Comparison of ENCODE assay signal across 22 mouse cellular contexts in the genomic region with DNA sequence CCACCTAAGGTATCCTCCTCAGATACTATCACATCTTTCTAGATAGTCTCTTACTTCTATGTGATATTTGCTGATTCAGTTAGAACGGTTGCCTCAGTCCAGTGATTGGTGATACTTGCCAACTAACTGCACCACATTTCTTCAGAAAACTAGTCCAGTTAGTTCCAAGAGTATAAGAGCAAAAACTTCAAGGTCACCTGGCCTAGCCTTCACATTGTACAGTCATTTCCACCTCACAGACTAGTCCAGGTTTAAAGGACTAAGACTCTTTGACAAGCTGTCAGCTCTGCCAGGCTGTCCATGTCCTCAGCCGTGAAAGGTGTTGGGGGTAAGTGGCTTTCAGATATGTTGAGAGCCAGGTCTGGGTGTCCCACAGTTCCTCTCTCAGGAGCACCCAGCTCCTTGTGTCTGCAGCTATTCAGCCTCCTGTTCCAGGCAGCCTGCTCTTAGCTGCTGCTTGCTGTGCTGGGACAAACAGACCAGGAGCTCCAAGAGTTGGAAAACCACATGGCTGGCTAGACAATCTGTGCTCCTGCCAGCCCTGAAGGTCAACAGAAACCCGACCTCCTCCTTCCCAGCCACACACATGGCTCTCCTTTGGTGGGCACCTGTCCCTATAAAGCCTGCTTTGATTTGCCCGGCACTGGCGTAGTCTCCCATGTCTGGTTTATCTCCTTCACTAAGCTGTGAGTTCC. TPM values are rescaled to one million over a fixed set of nuclear protein-coding genes. Genes with fewer than 3 reads are reported as not detected.
A peak's percentile ranks its signal among the peaks of the same experiment; 100 is the strongest.
DNase-seq lines count a peak whose midpoint lies in the region; ATAC-seq and TF ChIP-seq lines count a peak whose summit lies in the region.
"Had no signal": no experiment of that assay in that cellular context is flagged by ENCODE, and none has a peak within 500 bp of the region (broad histone marks: within the 10 kb centered on the region; RNA-seq: fewer than 3 reads in every experiment).

No protein-coding gene starts in this region.

- no peaks in the 10 kb centered on the region for H3K36me3 ChIP-seq in lung, postnatal 0 days (ENCODE audit: insufficient read depth, low read length)
- peaks cover 13% of the 10 kb centered on the region for H3K36me3 ChIP-seq in forebrain, embryonic 12.5 days (replicated peaks)

- TF ChIP-seq CTCF in lung, postnatal 0 days (IDR thresholded peaks at IDR 0.05) = no peak

- 76% methylated on average over 5 of the region's 5 CpGs for WGBS in lung, postnatal 0 days
- WGBS in forebrain, embryonic 12.5 days = 89% methylated on average over 5 of the region's 5 CpGs

- peak overlapping the region; percentile 51 for H3K27ac ChIP-seq in lung, postnatal 0 days (ENCODE audit: low read length)
- no peak overlapping the region for H3K27ac ChIP-seq in forebrain, embryonic 12.5 days
- H3K27ac ChIP-seq: liver, embryonic 12.5 days; midbrain, embryonic 10.5 days; neural tube, embryonic 12.5 days had no signal

- no peak overlapping the region for H3K4me3 ChIP-seq in lung, postnatal 0 days (ENCODE audit: low read depth, low read length)
- H3K4me3 ChIP-seq in forebrain, embryonic 12.5 days (replicated peaks) = no peak overlapping the region
- H3K4me3 ChIP-seq: hindbrain, embryonic 10.5 days; liver, embryonic 12.5 days; midbrain, embryonic 10.5 days; neural tube, embryonic 12.5 days had no signal

- no peaks in the 10 kb centered on the region for H3K27me3 ChIP-seq in lung, postnatal 0 days (replicated peaks; ENCODE audit: insufficient read depth, low read length)
- H3K27me3 ChIP-seq in forebrain, embryonic 12.5 days = no peaks in the 10 kb centered on the region
- H3K27me3 ChIP-seq: liver, embryonic 12.5 days; neural tube, embryonic 12.5 days had no signal

- intact Hi-C loops in gastrocnemius, postnatal 14 days (cut with DNase I; ENCODE audit: low total_unique reads) = loop anchor here (5.0 kb wide), 1 partner anchor 38 kb away; no protein-coding TSS in a partner anchor

- peak; percentile 24 for DNase-seq in heart, adult 8-10 months (ENCODE audit: low spot score)
- DNase-seq in heart, adult 9 months (ENCODE audit: low spot score in 2 of 2) = no peak
- no peak for DNase-seq in lung, postnatal 0 days (ENCODE audit: low spot score)
- no peak for DNase-seq in lung, postnatal 36 days
- peak; percentile 50 for DNase-seq in gastrocnemius, postnatal 14 days
- DNase-seq in skeletal muscle tissue, adult 2 months (ENCODE audit: low read depth, low spot score) = peak; percentile 87
- no peak for DNase-seq in urinary bladder, postnatal 14 days (ENCODE audit: low spot score)
- DNase-seq: cerebellum, adult 11 months; cerebellum, postnatal 36 days; forebrain, postnatal 0 days; kidney, adult 8-10 months; kidney, postnatal 4 days had no signal

- no peak for TF ChIP-seq EP300 in lung, postnatal 0 days (IDR thresholded peaks at IDR 0.05)

- H3K9me3 ChIP-seq in lung, postnatal 0 days (ENCODE audit: low read length) = no peaks in the 10 kb centered on the region
- H3K9me3 ChIP-seq in forebrain, embryonic 12.5 days = no peaks in the 10 kb centered on the region
- H3K9me3 ChIP-seq: hindbrain, embryonic 10.5 days; liver, embryonic 12.5 days; midbrain, embryonic 10.5 days; neural tube, embryonic 12.5 days had no signal

- no peaks in the 10 kb centered on the region for H3K4me1 ChIP-seq in lung, postnatal 0 days (ENCODE audit: insufficient read depth, low read depth, low read length)
- no peaks in the 10 kb centered on the region for H3K4me1 ChIP-seq in forebrain, embryonic 12.5 days
- H3K4me1 ChIP-seq: hindbrain, embryonic 10.5 days; liver, embryonic 12.5 days; midbrain, embryonic 10.5 days; neural tube, embryonic 12.5 days had no signal

- no peak overlapping the region for H3K9ac ChIP-seq in lung, postnatal 0 days (replicated peaks; ENCODE audit: low read depth)
- H3K9ac ChIP-seq in forebrain, embryonic 12.5 days = no peak overlapping the region
- H3K9ac ChIP-seq: forebrain, postnatal 0 days; liver, embryonic 12.5 days; neural tube, embryonic 12.5 days had no signal

- no peak overlapping the region for H3K4me2 ChIP-seq in lung, postnatal 0 days (replicated peaks; ENCODE audit: low read depth, low read length)
- H3K4me2 ChIP-seq in forebrain, embryonic 12.5 days = no peak overlapping the region
- H3K4me2 ChIP-seq: liver, embryonic 12.5 days; neural tube, embryonic 12.5 days had no signal

- no peak for ATAC-seq in lung, postnatal 0 days
- ATAC-seq in forebrain, embryonic 12.5 days (ENCODE audit: low FRiP score) = no peak
- ATAC-seq: forebrain, postnatal 0 days; liver, embryonic 12.5 days had no signal

RNA-seq across cellular contexts. Expression of a gene that starts 13.8 kb away (rescaled TPM):
- total RNA-seq in heart, adult 8-10 months (2022) = under 1 TPM in 2 of 4 experiments, not detected in 2; 0.27 to 0.40 TPM
- polyA plus RNA-seq in lung, postnatal 0 days (2015; fragmentation: Nextera tagmentation; extraction: Ambion mirVana) = 0.33 and 0.40 TPM in 2 replicates
- under 1 TPM; 0.14 to 0.38 TPM for total RNA-seq in gastrocnemius, postnatal 14 days (2021)
- polyA plus RNA-seq in forebrain, embryonic 12.5 days (2016; fragmentation: Nextera tagmentation; extraction: Ambion mirVana) = 0.27 and 0.73 TPM in 2 replicates
- total RNA-seq: monocyte, adult 5-6 weeks had no signal
- polyA plus RNA-seq: embryonic facial prominence, embryonic 11.5 days; liver, embryonic 12.5 days had no signal

RNA-seq across cellular contexts. Expression of a gene that starts 16.8 kb away (rescaled TPM):
- total RNA-seq in heart, adult 8-10 months (2022) = 1 to 10 TPM; 2.4 to 3.6 (median 3.1) TPM
- polyA plus RNA-seq in lung, postnatal 0 days (2015; fragmentation: Nextera tagmentation; extraction: Ambion mirVana) = 2.4 and 2.9 TPM in 2 replicates
- total RNA-seq in gastrocnemius, postnatal 14 days (2021) = 10 to 100 TPM in 1 of 2 experiments, 1 to 10 TPM in 1; 5.5 to 10.2 TPM
- polyA plus RNA-seq in forebrain, embryonic 12.5 days (2016; fragmentation: Nextera tagmentation; extraction: Ambion mirVana) = 0.72 and 0.74 TPM in 2 replicates
- total RNA-seq: monocyte, adult 5-6 weeks had no signal

RNA-seq across cellular contexts. Expression of a gene that starts 23.7 kb away (rescaled TPM):
- total RNA-seq in heart, adult 8-10 months (2022) = 1 to 10 TPM; 5.5 to 8.0 (median 6.0) TPM
- polyA plus RNA-seq in lung, postnatal 0 days (2015; fragmentation: Nextera tagmentation; extraction: Ambion mirVana) = 73.2 and 84.4 TPM in 2 replicates
- total RNA-seq in gastrocnemius, postnatal 14 days (2021) = 1 to 10 TPM; 6.7 to 7.7 TPM
- polyA plus RNA-seq in forebrain, embryonic 12.5 days (2016; fragmentation: Nextera tagmentation; extraction: Ambion mirVana) = 6.4 and 7.2 TPM in 2 replicates

RNA-seq across cellular contexts. Expression of a gene that starts 28.7 kb away (rescaled TPM):
- total RNA-seq in heart, adult 8-10 months (2022) = 10 to 100 TPM; 13.3 to 16.8 (median 16.0) TPM
- 8.6 and 8.7 TPM in 2 replicates for polyA plus RNA-seq in lung, postnatal 0 days (2015; fragmentation: Nextera tagmentation; extraction: Ambion mirVana)
- total RNA-seq in gastrocnemius, postnatal 14 days (2021) = 10 to 100 TPM in 1 of 2 experiments, 1 to 10 TPM in 1; 9.1 to 13.2 TPM
- 11.9 and 12.1 TPM in 2 replicates for polyA plus RNA-seq in forebrain, embryonic 12.5 days (2016; fragmentation: Nextera tagmentation; extraction: Ambion mirVana)

RNA-seq across cellular contexts. Expression of a gene that starts 48.1 kb away (rescaled TPM):
- total RNA-seq in heart, adult 8-10 months (2022) = not detected
- polyA plus RNA-seq in lung, postnatal 0 days (2015; fragmentation: Nextera tagmentation; extraction: Ambion mirVana) = not detected in 2 replicates
- total RNA-seq in gastrocnemius, postnatal 14 days (2021) = not detected
- polyA plus RNA-seq in forebrain, embryonic 12.5 days (2016; fragmentation: Nextera tagmentation; extraction: Ambion mirVana) = not detected in 2 replicates
- total RNA-seq: forebrain, postnatal 0 days; layer of hippocampus, postnatal 25 days; left cerebral cortex, postnatal 36 days; monocyte, adult 5-6 weeks had no signal
- polyA plus RNA-seq: embryonic facial prominence, embryonic 11.5 days; forebrain, postnatal 0 days; gonadal fat pad, adult 2 months; hindbrain, embryonic 10.5 days; liver, embryonic 12.5 days; midbrain, embryonic 10.5 days; neural tube, embryonic 12.5 days had no signal

Comparison
In these comparisons a context has a peak if more than half of its experiments do, and no peak if none do; other contexts are left out.
1. DNase-seq: peak in heart, adult 8-10 months (single experiment), gastrocnemius, postnatal 14 days (single experiment) and skeletal muscle tissue, adult 2 months (single experiment); none in heart, adult 9 months (0 of 2), lung, postnatal 0 days (single experiment), lung, postnatal 36 days (single experiment) and urinary bladder, postnatal 14 days (single experiment).